Mouse (Mus musculus) MEL-GATA-1-ER (cell line): ENCODE results near the gene Gm47791.
A peak's percentile ranks its signal among the peaks of the same experiment; 100 is the strongest.

Source experiments
- DNase-seq: peaks from one replicate; pipeline ENCODE4 v3.0.0-alpha.2; 2012; ENCODE audit warnings: low read depth; ENCODE audit errors: extremely low read depth

Gm47791 gene

GRCm38 (mm10) chr1:82724339-82725025 lies 46.6 kb downstream of the Gm47791 start, which contains the start of gene Mff:
Gene Mff, plus strand, starts transcription at chr1:82724890.
- peak; percentile 91 for DNase-seq
